Mouse (Mus musculus) midbrain, embryonic 12.5 days (tissue): ENCODE results near the gene Unc93b1. TPM values are rescaled to one million over a fixed set of nuclear protein-coding genes. Genes with fewer than 3 reads are reported as not detected.

ENCODE experiments used
- ATAC-seq: fragments of 200-750 bp; cut with Nextera tagmentation; 2 replicates; pipeline ENCODE4 v1.8.0; 2017; ENCODE audit warnings: low read depth, moderate TSS enrichment, moderate library complexity; ENCODE audit not compliant: low FRiP score
- H3K27ac ChIP-seq: fragments of 300-500 bp; sonication (generic); replicated peaks from 2 replicates; pipeline ENCODE4 v1.5.1; 2016; ENCODE audit warnings: mild to moderate bottlenecking
- H3K27me3 ChIP-seq: fragments of 300-500 bp; sonication (generic); 2 replicates; pipeline ENCODE4 v1.6.1; 2016; ENCODE audit warnings: mild to moderate bottlenecking
- H3K36me3 ChIP-seq: fragments of 300-500 bp; sonication (generic); 2 replicates; pipeline ENCODE4 v1.6.1; 2016
- H3K4me1 ChIP-seq: fragments of 300-500 bp; sonication (generic); 2 replicates; pipeline ENCODE4 v1.6.1; 2016
- H3K4me2 ChIP-seq: fragments of 300-500 bp; sonication (generic); replicated peaks from 2 replicates; pipeline ENCODE4 v1.6.1; 2016; ENCODE audit warnings: mild to moderate bottlenecking, moderate library complexity
- H3K4me3 ChIP-seq: fragments of 300-500 bp; sonication (generic); 2 replicates; pipeline ENCODE4 v1.5.1; 2016; ENCODE audit warnings: mild to moderate bottlenecking
- H3K9ac ChIP-seq: fragments of 300-500 bp; sonication (generic); replicated peaks from 2 replicates; pipeline ENCODE4 v1.6.1; 2016; ENCODE audit warnings: mild to moderate bottlenecking, moderate library complexity
- H3K9me3 ChIP-seq: fragments of 300-500 bp; sonication (generic); 2 replicates; pipeline ENCODE4 v1.6.1; 2016; ENCODE audit warnings: mild to moderate bottlenecking
- WGBS: fragments of 180-500 bp; shearing (Covaris S2); methylation state at CpG from one replicate; pipeline ENCODE4 v1.1.7; 2016; 5-methylcytosine and 5-hydroxymethylcytosine counted together
- polyA plus RNA-seq: library from polyadenylated mRNA; unstranded; fragments of >200 nt; fragmentation: Nextera tagmentation; extraction: Ambion mirVana; gene quantifications from 2 replicates; pipeline ENCODE4 v1.2.1, GENCODE M21; 2016

The Unc93b1 gene
- 8.5 and 10.4 TPM in 2 replicates for polyA plus RNA-seq

GRCm38 (mm10) chr19:3935032-3935895 lies at the start of gene Unc93b1:
Gene Unc93b1 (plus strand): TSS chr19:3935186.
- Histone ChIP-seq H3K27me3 (peaks cover 20% of the 10 kb centered on the region), H3K36me3 (no peaks in the 10 kb centered on the region), H3K4me2 (peak within 1 kb of the TSS; percentile 76), H3K27ac (no peak within 1 kb of the TSS), H3K9ac (peak within 1 kb of the TSS; percentile 50; the same call in 1 of the 2 replicates), H3K4me3 (peak within 1 kb of the TSS; percentile 44), H3K9me3 (no peaks in the 10 kb centered on the region), H3K4me1 (peaks cover 14% of the 10 kb centered on the region)
- peak; percentile 71 for ATAC-seq
- 8% methylated on average over 41 of the region's 42 CpGs for WGBS

DNA sequence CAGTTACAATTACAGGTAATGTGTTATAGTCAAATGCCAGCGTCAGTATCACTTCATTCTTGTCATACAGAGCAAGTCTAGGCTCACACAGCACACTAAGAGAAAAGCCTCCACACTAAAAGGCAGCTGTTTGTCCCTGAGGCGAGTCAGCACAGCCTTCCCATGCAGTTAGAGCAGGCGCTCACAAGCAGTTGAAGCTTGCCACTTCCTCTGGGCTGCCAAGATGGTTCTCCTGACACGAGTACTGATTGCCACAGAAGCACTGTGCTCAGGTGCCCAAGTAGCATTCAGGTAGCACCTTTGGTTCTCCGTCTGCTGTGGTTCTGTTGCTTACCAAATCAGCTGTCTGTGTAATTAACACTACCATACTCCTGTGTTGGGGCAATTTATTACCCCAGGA lies 45.9 kb upstream of the Unc93b1 start:
- no peak overlapping the region for H3K27ac ChIP-seq
- no peaks in the 10 kb centered on the region for H3K9me3 ChIP-seq
- 89% methylated on average over 5 of the region's 5 CpGs for WGBS
- no peak overlapping the region for H3K4me2 ChIP-seq
- no peaks in the 10 kb centered on the region for H3K27me3 ChIP-seq
- no peak overlapping the region for H3K9ac ChIP-seq
- H3K36me3 ChIP-seq: peaks cover 79% of the 10 kb centered on the region
- no peak for ATAC-seq
- H3K4me1 ChIP-seq: no peaks in the 10 kb centered on the region
- H3K4me3 ChIP-seq: no peak overlapping the region

DNA sequence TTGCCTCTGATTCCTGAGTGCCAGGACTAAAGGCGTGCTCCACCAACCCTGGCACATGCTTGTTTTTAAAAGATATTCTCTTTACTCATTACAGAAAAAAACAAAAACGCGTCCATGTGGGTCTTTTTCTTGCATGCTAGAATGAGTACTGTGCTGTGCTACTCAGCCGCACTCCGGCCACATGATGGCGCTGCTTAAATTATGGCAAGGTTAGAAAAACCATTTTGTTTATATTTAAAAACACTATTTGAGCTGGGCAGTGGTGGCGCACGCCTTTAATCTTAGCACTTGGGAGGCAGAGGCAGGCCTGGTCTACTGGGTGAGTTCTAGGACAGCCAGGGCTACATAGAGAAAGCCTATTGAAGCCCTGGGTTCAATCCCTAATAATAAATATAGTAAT lies 44.8 kb upstream of the Unc93b1 start:
- Histone ChIP-seq H3K27me3 (no peaks in the 10 kb centered on the region), H3K4me1 (peaks cover 3% of the 10 kb centered on the region), H3K4me3 (no peak overlapping the region), H3K4me2 (no peak overlapping the region), H3K9ac (no peak overlapping the region), H3K27ac (no peak overlapping the region), H3K9me3 (no peaks in the 10 kb centered on the region), H3K36me3 (peaks cover 90% of the 10 kb centered on the region)
- WGBS: 87% methylated on average over 8 of the region's 8 CpGs
- ATAC-seq: no peak

GRCm38 (mm10) chr19:3893545-3894116 lies 41.4 kb upstream of the Unc93b1 start:
- 96% methylated on average over 4 of the region's 4 CpGs for WGBS
- H3K36me3 ChIP-seq: peaks cover 87% of the 10 kb centered on the region
- no peak for ATAC-seq

DNA sequence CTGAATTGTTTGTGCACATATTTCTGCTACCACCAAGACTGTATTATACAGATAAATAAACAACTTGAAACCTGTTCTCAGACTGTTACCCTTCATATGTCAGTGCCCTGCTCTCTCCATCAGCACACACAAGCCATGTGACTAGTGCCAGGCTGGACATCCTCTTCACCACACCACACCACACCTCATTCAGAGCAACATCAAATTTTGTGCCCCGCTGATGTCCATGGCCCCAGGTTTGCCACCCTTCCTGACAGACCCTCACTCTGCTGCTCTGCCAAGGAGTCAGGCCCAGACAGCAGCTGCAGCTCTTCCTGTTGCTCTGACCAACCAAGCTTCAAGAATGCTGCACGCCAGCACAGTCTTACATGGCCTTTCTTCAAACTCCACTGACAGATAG lies 40.7 kb upstream of the Unc93b1 start:
- Histone ChIP-seq H3K4me1 (peaks cover 11% of the 10 kb centered on the region), H3K4me2 (no peak overlapping the region), H3K27me3 (no peaks in the 10 kb centered on the region), H3K9me3 (no peaks in the 10 kb centered on the region), H3K4me3 (no peak overlapping the region), H3K36me3 (peaks cover 80% of the 10 kb centered on the region), H3K9ac (no peak overlapping the region), H3K27ac (peak overlapping the region; percentile 69)
- WGBS: 89% methylated on average over 2 of the region's 2 CpGs
- ATAC-seq: no peak

More at GRCm38 (mm10) chr19:3893545-3894116, 41.4 kb upstream of the Unc93b1 start:
- H3K4me1 ChIP-seq: peaks cover 11% of the 10 kb centered on the region
- H3K4me3 ChIP-seq: no peak overlapping the region
- H3K27me3 ChIP-seq: no peaks in the 10 kb centered on the region
- H3K9ac ChIP-seq: no peak overlapping the region
- no peak overlapping the region for H3K27ac ChIP-seq
- H3K4me2 ChIP-seq: no peak overlapping the region
- H3K9me3 ChIP-seq: no peaks in the 10 kb centered on the region

DNA sequence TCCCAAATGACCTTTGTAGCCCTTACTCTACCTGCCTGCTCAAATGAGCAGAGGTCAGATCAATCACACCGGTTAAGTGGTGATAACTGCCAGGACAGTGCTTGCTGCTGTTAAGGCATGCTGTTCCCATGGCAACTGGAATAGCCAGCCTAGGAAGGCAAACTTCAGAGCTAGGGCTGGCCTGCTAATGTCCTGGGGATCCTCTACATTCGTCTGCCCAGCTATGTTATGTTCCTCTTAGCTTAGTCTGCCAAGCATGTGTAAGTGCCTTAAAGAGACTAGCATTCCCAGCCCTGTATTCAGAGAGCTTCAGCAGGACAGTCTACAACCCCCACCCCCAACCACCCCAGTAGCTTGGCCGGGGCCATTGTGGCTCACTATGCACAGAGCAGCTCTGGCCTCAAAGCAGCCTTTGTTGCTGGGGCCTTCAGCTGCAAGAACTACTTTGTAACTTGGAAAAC lies 39.8 kb upstream of the Unc93b1 start:
- H3K27ac ChIP-seq: peak overlapping the region; percentile 69
- ATAC-seq: 0 out of 2 replicates have a peak, but pooled peaks have one; percentile 16
- peaks cover 11% of the 10 kb centered on the region for H3K4me1 ChIP-seq
- no peak overlapping the region for H3K9ac ChIP-seq
- no peaks in the 10 kb centered on the region for H3K27me3 ChIP-seq
- H3K4me2 ChIP-seq: no peak overlapping the region
- peaks cover 71% of the 10 kb centered on the region for H3K36me3 ChIP-seq
- 21% methylated on average over 3 of the region's 3 CpGs for WGBS
- no peaks in the 10 kb centered on the region for H3K9me3 ChIP-seq
- no peak overlapping the region for H3K4me3 ChIP-seq

GRCm38 (mm10) chr19:3896208-3896607 lies 38.8 kb upstream of the Unc93b1 start:
- H3K27me3 ChIP-seq: no peaks in the 10 kb centered on the region
- no peak overlapping the region for H3K4me3 ChIP-seq
- no peak overlapping the region for H3K9ac ChIP-seq
- H3K27ac ChIP-seq: peak overlapping the region; percentile 69
- H3K36me3 ChIP-seq: peaks cover 61% of the 10 kb centered on the region
- peaks cover 11% of the 10 kb centered on the region for H3K4me1 ChIP-seq
- no peak overlapping the region for H3K4me2 ChIP-seq
- no peak for ATAC-seq
- no peaks in the 10 kb centered on the region for H3K9me3 ChIP-seq
- 91% methylated on average over 10 of the region's 10 CpGs for WGBS

DNA sequence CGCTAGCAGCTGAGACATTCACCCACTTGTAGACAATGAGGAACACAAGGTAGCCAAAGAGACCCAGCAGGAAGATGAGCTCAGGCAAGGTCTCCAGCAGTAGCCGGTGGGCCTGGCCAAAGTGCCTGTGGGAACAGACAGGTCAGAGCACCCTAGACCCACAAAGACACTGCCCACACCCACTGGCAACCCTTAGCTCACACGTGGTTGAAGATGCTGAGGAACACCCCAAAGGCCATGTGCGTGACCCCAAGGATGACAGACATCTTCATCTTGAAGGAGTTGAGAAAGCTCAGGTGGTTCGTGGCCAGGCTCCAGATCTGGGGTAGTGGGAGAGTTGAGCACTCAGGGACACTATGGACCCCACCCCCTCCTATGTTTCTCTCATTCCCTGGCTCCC lies 37.4 kb upstream of the Unc93b1 start:
- Histone ChIP-seq H3K4me2 (no peak overlapping the region), H3K9me3 (no peaks in the 10 kb centered on the region), H3K9ac (no peak overlapping the region), H3K4me1 (peaks cover 11% of the 10 kb centered on the region), H3K4me3 (no peak overlapping the region), H3K27ac (no peak overlapping the region), H3K27me3 (no peaks in the 10 kb centered on the region), H3K36me3 (peaks cover 48% of the 10 kb centered on the region)
- 96% methylated on average over 5 of the region's 5 CpGs for WGBS
- ATAC-seq: no peak

DNA sequence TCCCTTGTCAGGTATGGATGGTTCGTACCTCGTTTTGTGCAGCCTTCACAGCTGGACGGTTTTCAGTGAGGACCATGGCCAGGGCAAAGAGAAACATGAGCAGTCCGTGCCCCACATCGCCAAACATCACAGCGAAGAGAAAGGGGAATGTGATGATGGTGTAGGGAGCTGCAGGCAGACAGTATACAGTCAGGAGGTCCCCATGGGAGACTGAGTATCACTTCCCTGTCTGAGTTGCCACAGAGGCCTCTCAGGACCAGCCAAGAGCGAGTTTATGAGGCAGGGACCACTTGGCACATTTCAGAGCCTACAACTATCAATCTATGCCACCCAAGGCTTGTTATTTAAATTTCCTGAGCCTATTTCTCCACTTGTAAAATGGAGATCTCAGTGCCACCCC lies 36.0 kb upstream of the Unc93b1 start:
- H3K4me3 ChIP-seq: no peak overlapping the region
- peaks cover 34% of the 10 kb centered on the region for H3K36me3 ChIP-seq
- no peak overlapping the region for H3K27ac ChIP-seq
- H3K27me3 ChIP-seq: no peaks in the 10 kb centered on the region
- WGBS: 80% methylated on average over 7 of the region's 7 CpGs
- ATAC-seq: no peak
- H3K4me2 ChIP-seq: no peak overlapping the region
- H3K4me1 ChIP-seq: peaks cover 11% of the 10 kb centered on the region
- no peaks in the 10 kb centered on the region for H3K9me3 ChIP-seq
- H3K9ac ChIP-seq: no peak overlapping the region

DNA sequence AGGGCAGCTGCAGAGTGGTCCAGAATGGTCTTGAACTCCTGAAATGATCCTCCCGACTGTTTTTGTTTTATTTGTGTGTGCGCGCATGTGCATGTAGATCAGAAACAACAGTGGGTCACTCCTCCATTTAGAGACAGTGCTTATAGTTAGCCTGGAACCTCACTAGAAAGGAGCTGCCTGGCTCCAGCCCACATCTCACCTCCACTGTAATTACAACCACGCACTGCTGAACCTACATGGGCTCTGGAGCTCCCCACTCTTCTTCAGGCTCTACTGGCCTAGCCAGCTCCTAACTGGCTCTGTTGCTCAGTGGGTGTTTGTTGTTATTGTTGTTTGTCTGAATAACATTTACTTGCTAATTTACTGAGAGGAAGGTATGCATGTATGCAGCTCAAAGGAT lies 35.4 kb upstream of the Unc93b1 start:
- no peak overlapping the region for H3K4me2 ChIP-seq
- WGBS: 95% methylated on average over 4 of the region's 4 CpGs
- H3K36me3 ChIP-seq: peaks cover 28% of the 10 kb centered on the region
- H3K4me3 ChIP-seq: no peak overlapping the region
- H3K9me3 ChIP-seq: no peaks in the 10 kb centered on the region
- H3K9ac ChIP-seq: no peak overlapping the region
- H3K27me3 ChIP-seq: no peaks in the 10 kb centered on the region
- no peak overlapping the region for H3K27ac ChIP-seq
- peaks cover 11% of the 10 kb centered on the region for H3K4me1 ChIP-seq
- no peak for ATAC-seq

GRCm38 (mm10) chr19:3902966-3903365 lies 32.0 kb upstream of the Unc93b1 start:
- no peak overlapping the region for H3K9ac ChIP-seq
- peaks cover 19% of the 10 kb centered on the region for H3K27me3 ChIP-seq

GRCm38 (mm10) chr19:3903648-3904362 lies 31.2 kb upstream of the Unc93b1 start:
- no peak overlapping the region for H3K27ac ChIP-seq
- H3K4me3 ChIP-seq: no peak overlapping the region
- ATAC-seq: no peak
- peaks cover 19% of the 10 kb centered on the region for H3K27me3 ChIP-seq
- H3K4me2 ChIP-seq: no peak overlapping the region
- WGBS: 53% methylated on average over 25 of the region's 25 CpGs
- no peak overlapping the region for H3K9ac ChIP-seq
- H3K4me1 ChIP-seq: peaks cover 18% of the 10 kb centered on the region
- H3K36me3 ChIP-seq: peaks cover 8% of the 10 kb centered on the region; the same call in 1 of the 2 replicates
- no peaks in the 10 kb centered on the region for H3K9me3 ChIP-seq

More at GRCm38 (mm10) chr19:3902966-3903365, 32.0 kb upstream of the Unc93b1 start:
- Histone ChIP-seq H3K4me2 (no peak overlapping the region), H3K27ac (no peak overlapping the region), H3K4me3 (no peak overlapping the region), H3K9me3 (no peaks in the 10 kb centered on the region), H3K36me3 (no peaks in the 10 kb centered on the region), H3K4me1 (peaks cover 18% of the 10 kb centered on the region)
- WGBS: 72% methylated on average over 12 of the region's 12 CpGs
- ATAC-seq: no peak
